Mouse (Mus musculus) C2C12 (cell line): ENCODE results near the gene Cuedc1.

Source experiments
- CEBPB ChIP-seq: IDR thresholded peaks from one replicate; pipeline ENCODE4 v1.6.1; 2011; ENCODE audit warnings: low read depth, mild to moderate bottlenecking, control low read depth, moderate library complexity
- CTCF ChIP-seq: IDR thresholded peaks from one replicate; pipeline ENCODE4 v1.5.1; 2011; ENCODE audit not compliant: control insufficient read depth, insufficient read depth, insufficient read length

DNA sequence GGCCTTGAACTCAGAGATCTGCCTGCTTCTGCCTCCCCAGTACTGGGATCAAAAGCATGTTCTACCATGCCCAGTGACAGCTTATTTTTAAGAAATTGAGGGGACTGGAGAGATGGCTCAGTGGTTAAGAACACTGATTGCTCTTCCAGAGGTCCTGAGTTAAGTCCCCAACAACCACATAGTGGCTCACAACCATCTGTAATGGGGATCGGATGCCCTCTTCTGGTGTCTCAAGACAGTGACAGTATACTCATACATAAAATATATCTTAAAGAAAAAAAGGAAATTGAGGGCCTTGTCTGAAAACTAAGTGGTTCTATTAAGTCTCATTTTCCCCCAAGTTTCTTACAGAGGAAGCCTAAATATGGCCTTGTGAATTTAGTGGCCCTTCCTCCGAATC lies 40.1 kb upstream of the Cuedc1 start:
- TF ChIP-seq CTCF = no peak
- TF ChIP-seq CEBPB = no peak
